Mouse (Mus musculus) Patski (cell line): ENCODE data around the gene Ccdc3. TPM values are rescaled to one million over a fixed set of nuclear protein-coding genes. Genes with fewer than 3 reads are reported as not detected.
"Not testable (repeated sequence)": the region's sequence is repeated elsewhere in the genome, so short reads cannot be mapped to it uniquely, and the experiment has no call there.

Source experiments
- ATAC-seq: fragments of 100-300 bp; one replicate; pipeline ENCODE4 v1.8.0; 2021
- CTCF ChIA-PET: fragments of 350-600 bp; sonication (Branson Sonifier 250); formaldehyde crosslinking; loops from one replicate; lab custom pipeline; 2022; ENCODE audit warnings: inconsistent platforms; lab: Charles Lee
- POLR2A ChIA-PET: fragments of 350-600 bp; sonication (Branson Sonifier 250); formaldehyde crosslinking; loops from one replicate; lab custom pipeline; 2022; ENCODE audit warnings: antibody characterized with exemption, inconsistent platforms; lab: Charles Lee
- DNase-seq: peaks from one replicate; pipeline ENCODE4 v3.0.0-alpha.2; 2011; ENCODE audit warnings: low read depth, low spot score
- H3K27me3 ChIP-seq: fragments of 371-371 bp; one replicate; pipeline ENCODE4 v1.5.1; 2021
- CTCF ChIP-seq: fragments of 100-300 bp; IDR thresholded peaks from one replicate; pipeline ENCODE4 v1.5.1; 2021
- in situ Hi-C: fragments of 300-500 bp; cut with MboI; formaldehyde crosslinking; loops from 3 replicates; pipeline ENCODE4 v1.11.1; 2018; ENCODE audit warnings: low pct_unique_long_range_greater_than_20kb, mixed read lengths
- polyA plus RNA-seq: library from polyadenylated mRNA; unstranded; gene quantifications from one replicate; pipeline ENCODE4 v1.2.3, GENCODE M21; 2021

The Ccdc3 gene
- polyA plus RNA-seq: 0.24 TPM

GRCm38 (mm10) chr2:5137500-5138286 is at the start of gene Ccdc3:
Gene Ccdc3, plus strand, starts transcription at chr2:5137776.
- TF ChIP-seq CTCF: no peak
- ChIA-PET POLR2A (no interaction called here), CTCF (no interaction called here)
- DNase-seq (no peak), ATAC-seq (peak; percentile 35)
- H3K27me3 ChIP-seq: peaks cover 20% of the 10 kb centered on the region
- in situ Hi-C loops: no loop called here

GRCm38 (mm10) chr2:5090385-5090784 is 47.2 kb upstream of the Ccdc3 start:
- ATAC-seq, H3K27me3 ChIP-seq, DNase-seq: not testable (repeated sequence)
- in situ Hi-C loops: loop anchor here (10.0 kb wide), 2 partner anchors 194 to 714 kb away; no protein-coding TSS in a partner anchor
- POLR2A ChIA-PET: interaction anchor here (0.5 to 1.0 kb wide), 3 partner anchors 10 to 484 kb away, joined by 3 to 7 read pairs (median 4); no protein-coding TSS in a partner anchor
- CTCF ChIA-PET: interaction anchor here (0.6 to 3.3 kb wide), 28 partner anchors 8 to 723 kb away, joined by 3 to 49 read pairs (median 4); no protein-coding TSS in a partner anchor
- peak; percentile 78 for TF ChIP-seq CTCF

GRCm38 (mm10) chr2:5094876-5095275 is 42.7 kb upstream of the Ccdc3 start:
- ChIA-PET CTCF (interaction anchor here (1.3 to 1.5 kb wide), 2 partner anchors 14 to 70 kb away, joined by 3 to 4 read pairs; no protein-coding TSS in a partner anchor), POLR2A (interaction anchor here (0.5 kb wide), 1 partner anchor 13 kb away, joined by 3 read pairs; no protein-coding TSS in a partner anchor)
- DNase-seq (no peak), ATAC-seq (no peak)
- no peak for TF ChIP-seq CTCF
- in situ Hi-C loops: loop anchor here (10.0 kb wide), 2 partner anchors 190 to 710 kb away; no protein-coding TSS in a partner anchor
- H3K27me3 ChIP-seq: no peaks in the 10 kb centered on the region

GRCm38 (mm10) chr2:5095316-5095715 is 42.3 kb upstream of the Ccdc3 start:
- no peak for TF ChIP-seq CTCF
- in situ Hi-C loops: loop anchor here (10.0 kb wide), 2 partner anchors 189 to 709 kb away; no protein-coding TSS in a partner anchor
- ChIA-PET CTCF (no interaction called here), POLR2A (interaction anchor here (0.5 kb wide), 1 partner anchor 13 kb away, joined by 3 read pairs; no protein-coding TSS in a partner anchor)
- no peaks in the 10 kb centered on the region for H3K27me3 ChIP-seq
- DNase-seq (no peak), ATAC-seq (no peak)

- DNase-seq: no peak
- ATAC-seq: no peak
- ChIA-PET CTCF (interaction anchor here (1.5 kb wide), 1 partner anchor 11 kb away, joined by 5 read pairs; no protein-coding TSS in a partner anchor), POLR2A (interaction anchor here (0.6 kb wide), 1 partner anchor 110 kb away, joined by 3 read pairs; no protein-coding TSS in a partner anchor)
- in situ Hi-C loops: loop anchor here (10.0 kb wide), 2 partner anchors 187 to 707 kb away; no protein-coding TSS in a partner anchor
- TF ChIP-seq CTCF: no peak
- H3K27me3 ChIP-seq: no peaks in the 10 kb centered on the region
Observed at GRCm38 (mm10) chr2:5097786-5098445, 39.7 kb upstream of the Ccdc3 start.

- no peak for TF ChIP-seq CTCF
- in situ Hi-C loops: loop anchor here (10.0 kb wide), 2 partner anchors 186 to 706 kb away; no protein-coding TSS in a partner anchor
- no peaks in the 10 kb centered on the region for H3K27me3 ChIP-seq
- ChIA-PET CTCF (interaction anchor here (1.5 kb wide), 1 partner anchor 9 kb away, joined by 5 read pairs; no protein-coding TSS in a partner anchor), POLR2A (no interaction called here)
- ATAC-seq (no peak), DNase-seq (no peak)
Observed at GRCm38 (mm10) chr2:5099176-5099575, 38.4 kb upstream of the Ccdc3 start.

- no peaks in the 10 kb centered on the region for H3K27me3 ChIP-seq
- ChIA-PET POLR2A (no interaction called here), CTCF (interaction anchor here (1.3 kb wide), 1 partner anchor 11 kb away, joined by 4 read pairs; no protein-coding TSS in a partner anchor)
- no peak for TF ChIP-seq CTCF
- in situ Hi-C loops: no loop called here
- DNase-seq: no peak
- ATAC-seq: no peak
Observed at GRCm38 (mm10) chr2:5101743-5102245, 35.8 kb upstream of the Ccdc3 start.

- ATAC-seq: no peak
- DNase-seq: no peak
- POLR2A ChIA-PET: no interaction called here
- H3K27me3 ChIP-seq: no peaks in the 10 kb centered on the region
- CTCF ChIA-PET: interaction anchor here (1.3 kb wide), 1 partner anchor 13 kb away, joined by 4 read pairs; no protein-coding TSS in a partner anchor
- in situ Hi-C loops: no loop called here
- no peak for TF ChIP-seq CTCF
Observed at GRCm38 (mm10) chr2:5102891-5103290, 34.7 kb upstream of the Ccdc3 start.

- no peak for TF ChIP-seq CTCF
- ChIA-PET POLR2A (interaction anchor here (0.5 kb wide), 1 partner anchor 20 kb away, joined by 3 read pairs; no protein-coding TSS in a partner anchor), CTCF (no interaction called here)
- DNase-seq: peak; percentile 46
- in situ Hi-C loops: no loop called here
- ATAC-seq: peak; percentile 42
- H3K27me3 ChIP-seq: no peaks in the 10 kb centered on the region
Observed at GRCm38 (mm10) chr2:5112785-5113291, 24.7 kb upstream of the Ccdc3 start.

GRCm38 (mm10) chr2:5114386-5114785 is 23.2 kb upstream of the Ccdc3 start:
- POLR2A ChIA-PET: no interaction called here

More at GRCm38 (mm10) chr2:5114386-5114785, 23.2 kb upstream of the Ccdc3 start:
- TF ChIP-seq CTCF: no peak
- CTCF ChIA-PET: no interaction called here
- DNase-seq: no peak
- no peak for ATAC-seq
- H3K27me3 ChIP-seq: no peaks in the 10 kb centered on the region
- in situ Hi-C loops: no loop called here
